Mouse (Mus musculus) E14TG2a.4 (cell line): ENCODE data around the gene Ezr.

Experiments used
- CTCF ChIP-seq: conservative IDR thresholded peaks from 2 replicates; pipeline ENCODE4 v1.5.1; 2014; ENCODE audit warnings: low read length
- NANOG ChIP-seq: IDR thresholded peaks from 2 replicates; pipeline ENCODE4 v1.6.1; 2014; ENCODE audit warnings: borderline replicate concordance, low read length, mixed read lengths

DNA sequence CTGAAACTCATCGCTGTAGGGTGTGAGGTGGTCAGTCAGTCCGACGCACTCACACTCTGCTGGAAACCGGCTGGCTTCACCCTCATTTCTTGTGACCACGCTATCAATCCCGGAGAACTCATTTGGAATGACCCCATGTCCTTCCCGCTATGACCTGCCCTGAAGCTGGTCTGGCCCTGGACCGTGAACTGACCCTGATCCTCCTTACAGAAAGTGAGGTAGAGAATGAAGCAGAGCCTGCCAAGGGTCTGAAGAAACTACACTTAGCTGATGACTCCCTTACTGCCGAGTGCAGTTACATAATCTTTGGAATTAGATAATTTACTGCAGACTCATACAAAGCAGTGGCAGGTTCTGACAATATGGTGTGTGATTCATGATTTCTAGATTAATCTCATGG is 27.4 kb downstream of the Ezr start:
- TF ChIP-seq NANOG (no peak), CTCF (no peak)
